Mouse (Mus musculus) retina, postnatal 1 day (tissue): Measurements from ENCODE around the gene Ptcra.
"Not testable (repeated sequence)": the region's sequence is repeated elsewhere in the genome, so short reads cannot be mapped to it uniquely, and the experiment has no call there.

Experiments
- DNase-seq: peaks from one replicate; pipeline ENCODE4 v3.0.0-alpha.2; 2012

Gene Ptcra

GRCm38 (mm10) chr17:46763544-46763943, at the start of gene Ptcra:
Gene Ptcra, minus strand, starts transcription at chr17:46763712.
- DNase-seq, result no peak

- DNase-seq, result no peak
These were observed 48.9 kb upstream of the Ptcra start for GRCm38 (mm10) chr17:46812442-46812841.

- DNase-seq, result no peak
These were observed 47.2 kb upstream of the Ptcra start for GRCm38 (mm10) chr17:46810672-46811071.

- DNase-seq, result no peak
These were observed 45.8 kb upstream of the Ptcra start for GRCm38 (mm10) chr17:46809131-46809830.

GRCm38 (mm10) chr17:46808376-46808775, 44.9 kb upstream of the Ptcra start:
- DNase-seq, result no peak

GRCm38 (mm10) chr17:46801761-46802160, 38.2 kb upstream of the Ptcra start:
- DNase-seq, result no peak

GRCm38 (mm10) chr17:46799680-46800079, 36.2 kb upstream of the Ptcra start:
- no peak for DNase-seq

- no peak for DNase-seq
These were observed 33.9 kb upstream of the Ptcra start for GRCm38 (mm10) chr17:46797386-46797785.

- DNase-seq, result no peak
These were observed 33.2 kb upstream of the Ptcra start for GRCm38 (mm10) chr17:46796743-46797142.

- no peak for DNase-seq
These were observed 29.5 kb upstream of the Ptcra start for GRCm38 (mm10) chr17:46792963-46793362.

- DNase-seq, result not testable (repeated sequence)
These were observed 24.5 kb upstream of the Ptcra start for GRCm38 (mm10) chr17:46787974-46788373.

GRCm38 (mm10) chr17:46786952-46787351, 23.4 kb upstream of the Ptcra start:
- DNase-seq, result no peak

- DNase-seq, result no peak
These were observed 19.7 kb upstream of the Ptcra start for GRCm38 (mm10) chr17:46783222-46783565.

- DNase-seq, result peak; percentile 96
These were observed 19.1 kb upstream of the Ptcra start, which contains the start of gene Rpl7l1 for GRCm38 (mm10) chr17:46782341-46783221. Gene Rpl7l1, minus strand, starts transcription at chr17:46782672.

GRCm38 (mm10) chr17:46781876-46782275, 18.4 kb upstream of the Ptcra start:
- no peak for DNase-seq

GRCm38 (mm10) chr17:46776087-46776486, 12.6 kb upstream of the Ptcra start:
- no peak for DNase-seq

GRCm38 (mm10) chr17:46775070-46775469, 11.6 kb upstream of the Ptcra start:
- no peak for DNase-seq

- DNase-seq, result no peak
These were observed 10.6 kb upstream of the Ptcra start for GRCm38 (mm10) chr17:46774131-46774472.

GRCm38 (mm10) chr17:46773278-46774130, 10.0 kb upstream of the Ptcra start:
- DNase-seq, result peak; percentile 42

- DNase-seq, result peak; percentile 95
These were observed 9.1 kb upstream of the Ptcra start, which contains the start of gene 2310039H08Rik for GRCm38 (mm10) chr17:46772404-46773277. Gene 2310039H08Rik, plus strand, starts transcription at chr17:46772635.

GRCm38 (mm10) chr17:46772038-46772403, 8.5 kb upstream of the Ptcra start:
- no peak for DNase-seq

- no peak for DNase-seq
These were observed 8.1 kb upstream of the Ptcra start for GRCm38 (mm10) chr17:46771616-46772015.
